Mouse (Mus musculus) stomach, embryonic 14.5 days (tissue): ENCODE measurements around the gene H2-Eb1. TPM values are rescaled to one million over a fixed set of nuclear protein-coding genes. Genes with fewer than 3 reads are reported as not detected.
A peak's percentile ranks its signal among the peaks of the same experiment; 100 is the strongest.

Experiments
- ATAC-seq: fragments of 200-750 bp; cut with Nextera tagmentation; 2 replicates; pipeline ENCODE4 v1.8.0; 2017; ENCODE audit warnings: low read depth, moderate TSS enrichment; ENCODE audit not compliant: insufficient number of reproducible peaks, insufficient read depth, low FRiP score
- H3K27ac ChIP-seq: fragments of 300-500 bp; sonication (generic); 2 replicates; pipeline ENCODE4 v1.5.1; 2014; ENCODE audit warnings: mild to moderate bottlenecking, low read length, moderate library complexity, mixed read lengths
- H3K27me3 ChIP-seq: fragments of 300-500 bp; sonication (generic); 2 replicates; pipeline ENCODE4 v1.6.1; 2014; ENCODE audit warnings: low read length, control low read depth, mixed read lengths; ENCODE audit not compliant: control insufficient read depth, insufficient read depth
- H3K36me3 ChIP-seq: fragments of 300-500 bp; sonication (generic); 2 replicates; pipeline ENCODE4 v1.6.1; 2014; ENCODE audit warnings: mild to moderate bottlenecking, control low read depth, low read length, moderate library complexity, mixed read lengths; ENCODE audit not compliant: control insufficient read depth, insufficient read depth
- H3K4me1 ChIP-seq: fragments of 300-500 bp; sonication (generic); 2 replicates; pipeline ENCODE4 v1.6.1; 2014; ENCODE audit warnings: low read length, control low read depth, mixed read lengths; ENCODE audit not compliant: control insufficient read depth, insufficient read depth
- H3K4me2 ChIP-seq: fragments of 300-500 bp; sonication (generic); replicated peaks from 2 replicates; pipeline ENCODE4 v1.6.1; 2014; ENCODE audit warnings: low read depth, low read length, control low read depth
- H3K4me3 ChIP-seq: fragments of 300-500 bp; sonication (generic); 2 replicates; pipeline ENCODE4 v1.5.1; 2014; ENCODE audit warnings: low read depth, low read length, control low read depth
- H3K9ac ChIP-seq: fragments of 300-500 bp; sonication (generic); replicated peaks from 2 replicates; pipeline ENCODE4 v1.6.1; 2014; ENCODE audit warnings: low read depth, mild to moderate bottlenecking, control low read depth, low read length, moderate library complexity, mixed read lengths
- H3K9me3 ChIP-seq: fragments of 300-500 bp; sonication (generic); 2 replicates; pipeline ENCODE4 v1.6.1; 2016; ENCODE audit warnings: low read depth, low read length, control low read depth; ENCODE audit not compliant: control insufficient read depth
- WGBS: fragments of 180-500 bp; shearing (Covaris S2); extraction: QIAGEN DNeasy Blood & Tissue Kit; methylation state at CpG from one replicate; pipeline ENCODE4 v1.1.7; 2014; 5-methylcytosine and 5-hydroxymethylcytosine counted together
- polyA plus RNA-seq: library from polyadenylated mRNA; unstranded; fragments of >200 nt; fragmentation: Nextera tagmentation; extraction: Ambion mirVana; gene quantifications from 2 replicates; pipeline ENCODE4 v1.2.1, GENCODE M21; 2014

The H2-Eb1 gene
- 2.8 and 2.9 TPM in 2 replicates for polyA plus RNA-seq

DNA sequence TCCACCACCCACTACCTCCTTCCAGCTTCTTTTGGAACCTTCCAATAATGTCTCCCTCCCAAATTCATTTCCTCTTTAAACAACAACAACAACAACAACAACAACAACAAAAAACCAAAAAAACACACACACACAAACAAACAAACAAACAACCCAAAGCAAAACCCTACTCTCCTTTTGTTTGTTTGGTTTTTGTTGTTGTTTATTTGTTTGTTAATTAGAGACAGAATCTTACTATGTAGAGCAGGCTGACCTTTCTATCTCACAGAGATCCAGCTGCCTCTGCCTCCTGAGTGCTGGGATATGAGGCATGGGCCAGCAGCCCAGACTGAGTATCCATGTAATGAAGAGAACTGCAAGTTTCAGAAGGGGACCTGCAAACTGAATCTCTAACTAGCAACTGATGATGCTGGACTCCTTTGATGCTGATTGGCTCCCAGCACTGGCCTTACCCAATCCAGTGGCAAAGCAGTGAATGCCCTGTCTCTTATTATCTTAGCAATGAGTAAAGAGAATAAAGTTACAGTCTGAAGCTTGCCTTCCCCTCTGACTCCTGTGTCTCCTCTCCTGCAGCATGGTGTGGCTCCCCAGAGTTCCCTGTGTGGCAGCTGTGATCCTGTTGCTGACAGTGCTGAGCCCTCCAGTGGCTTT lies at the start of gene H2-Eb1:
H2-Eb1 (plus strand) TSS at position 488 of the 651 bp plus-strand sequence.
- H3K27ac ChIP-seq: no peak within 1 kb of the TSS
- ATAC-seq: peak; percentile 84
- no peaks in the 10 kb centered on the region for H3K36me3 ChIP-seq
- H3K4me2 ChIP-seq: no peak within 1 kb of the TSS
- no peaks in the 10 kb centered on the region for H3K4me1 ChIP-seq
- H3K9me3 ChIP-seq: no peaks in the 10 kb centered on the region
- H3K9ac ChIP-seq: no peak within 1 kb of the TSS
- no peaks in the 10 kb centered on the region for H3K27me3 ChIP-seq
- no peak within 1 kb of the TSS for H3K4me3 ChIP-seq

DNA sequence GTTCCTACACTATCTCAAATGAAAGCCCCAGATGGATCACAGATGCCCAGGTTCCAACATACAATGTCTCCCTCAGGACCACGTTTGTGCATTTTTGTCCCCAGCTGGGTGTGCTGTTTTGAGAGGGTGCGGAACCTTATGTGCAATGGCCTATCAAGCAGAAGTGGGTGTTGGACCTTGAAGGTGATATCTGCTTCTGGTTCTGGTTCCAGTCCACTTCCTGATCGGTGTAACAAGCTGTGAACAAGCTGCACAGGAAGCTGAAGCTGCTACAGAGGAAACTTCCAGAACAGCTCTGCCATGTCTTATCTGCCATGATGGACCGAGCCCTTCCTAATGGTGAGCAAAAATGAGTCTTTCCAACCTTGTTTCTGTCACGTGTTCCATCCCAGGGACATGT lies 49.2 kb upstream of the H2-Eb1 start:
- no peak overlapping the region for H3K4me2 ChIP-seq
- no peak overlapping the region for H3K4me3 ChIP-seq
- 74% methylated on average over 5 of the region's 5 CpGs for WGBS
- no peak for ATAC-seq
- H3K9ac ChIP-seq: no peak overlapping the region
- no peaks in the 10 kb centered on the region for H3K27me3 ChIP-seq
- H3K4me1 ChIP-seq: 0 out of 2 replicates have a peak, but pooled peaks cover 3% of the 10 kb centered on the region
- H3K36me3 ChIP-seq: no peaks in the 10 kb centered on the region
- no peaks in the 10 kb centered on the region for H3K9me3 ChIP-seq
- no peak overlapping the region for H3K27ac ChIP-seq

DNA sequence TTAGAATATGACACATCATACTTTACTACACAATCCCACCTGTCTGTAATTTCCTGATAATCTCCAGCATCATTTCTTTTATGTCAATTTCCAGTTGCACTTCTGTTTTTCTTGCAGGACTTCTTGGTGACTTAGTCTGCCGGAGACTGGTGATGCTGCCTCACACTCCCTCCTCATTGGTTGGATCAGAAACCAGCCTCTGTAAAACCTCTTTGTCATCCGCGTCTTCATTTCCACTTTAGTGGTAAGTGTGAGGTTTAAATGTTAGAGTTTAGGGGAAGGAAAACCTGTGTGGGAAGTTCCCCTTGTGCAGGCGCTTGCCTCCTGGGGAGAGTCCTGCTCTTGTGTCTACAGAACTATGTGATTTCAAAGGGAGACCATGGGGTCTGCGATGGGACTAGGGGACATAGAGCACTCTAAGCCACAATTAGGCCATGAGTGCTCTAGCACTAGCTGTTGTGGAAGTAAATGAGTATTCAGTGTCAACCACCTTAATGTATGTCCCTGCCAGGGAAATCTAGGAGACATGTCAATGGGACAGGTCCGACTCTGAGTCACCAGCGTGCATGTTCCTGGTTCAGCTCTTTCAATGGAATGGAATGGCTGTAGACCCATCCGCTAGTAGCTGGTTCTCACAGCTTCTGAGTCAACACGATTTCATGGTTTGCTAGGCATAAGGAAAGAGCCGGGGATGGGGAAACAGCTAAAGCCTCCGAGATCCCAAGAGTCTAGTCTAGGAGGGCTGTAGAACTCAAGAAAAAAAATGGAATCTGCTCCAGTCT lies 47.9 kb upstream of the H2-Eb1 start, which contains the start of gene H2-Ab1:
H2-Ab1 (plus strand) TSS at position 96 of the 782 bp plus-strand sequence.
- WGBS: 67% methylated on average over 11 of the region's 11 CpGs

DNA sequence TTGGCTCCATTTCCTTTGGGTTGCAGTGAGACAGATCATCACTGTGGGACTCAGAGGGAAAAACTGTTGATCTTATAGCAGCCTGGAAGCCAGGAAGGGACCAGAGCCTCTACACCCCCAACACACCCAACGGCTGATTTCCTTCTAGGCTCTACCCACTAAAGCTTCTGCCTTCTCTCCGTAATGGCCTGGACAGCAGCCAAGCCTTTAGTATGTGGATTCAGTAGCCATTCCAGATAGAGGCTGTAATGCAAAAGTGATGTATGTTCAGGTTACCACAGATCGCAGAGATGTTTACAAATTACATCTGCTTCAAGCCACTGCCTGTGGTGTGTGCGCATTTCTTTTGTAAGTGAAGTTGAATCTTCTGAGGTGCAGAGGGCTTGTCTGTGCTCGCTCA lies 45.1 kb upstream of the H2-Eb1 start:
- H3K4me2 ChIP-seq: no peak overlapping the region
- no peak overlapping the region for H3K9ac ChIP-seq
- peaks cover 11% of the 10 kb centered on the region for H3K27me3 ChIP-seq
- no peak overlapping the region for H3K27ac ChIP-seq
- no peak for ATAC-seq
- 31% methylated on average over 5 of the region's 5 CpGs for WGBS
- no peak overlapping the region for H3K4me3 ChIP-seq
- 0 out of 2 replicates have a peak, but pooled peaks cover 10% of the 10 kb centered on the region for H3K4me1 ChIP-seq
- no peaks in the 10 kb centered on the region for H3K36me3 ChIP-seq
- H3K9me3 ChIP-seq: no peaks in the 10 kb centered on the region

More for the DNA sequence above, 47.9 kb upstream of the H2-Eb1 start, which contains the start of gene H2-Ab1:
- Histone ChIP-seq H3K9me3 (no peaks in the 10 kb centered on the region), H3K27ac (no peak within 1 kb of the TSS), H3K27me3 (no peaks in the 10 kb centered on the region; the same call in 1 of the 2 replicates), H3K4me3 (no peak within 1 kb of the TSS), H3K36me3 (no peaks in the 10 kb centered on the region), H3K9ac (no peak within 1 kb of the TSS), H3K4me1 (0 out of 2 replicates have a peak, but pooled peaks cover 3% of the 10 kb centered on the region), H3K4me2 (no peak within 1 kb of the TSS)
- no peak for ATAC-seq

DNA sequence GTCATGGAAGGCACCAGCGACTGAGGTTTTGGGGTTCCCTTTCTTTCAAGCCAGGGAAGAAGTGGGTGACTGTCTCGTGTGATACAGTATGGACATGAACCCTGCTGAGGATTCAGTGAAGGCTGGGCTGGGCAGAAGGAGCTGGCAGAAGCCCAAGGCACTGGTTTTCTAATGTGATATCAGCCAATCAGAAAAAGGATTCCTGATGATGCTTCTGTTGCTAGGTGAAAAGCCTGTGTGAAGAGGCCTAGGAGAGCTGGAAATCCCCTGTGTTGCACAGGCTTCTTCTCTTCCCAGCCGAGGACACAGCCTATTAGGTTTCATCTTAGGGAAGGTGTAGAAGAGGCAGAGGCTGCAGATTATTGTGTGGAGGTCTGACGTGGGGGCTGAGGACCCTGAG lies 44.2 kb upstream of the H2-Eb1 start:
- peak; percentile 37; the same call in 1 of the 2 replicates for ATAC-seq

DNA sequence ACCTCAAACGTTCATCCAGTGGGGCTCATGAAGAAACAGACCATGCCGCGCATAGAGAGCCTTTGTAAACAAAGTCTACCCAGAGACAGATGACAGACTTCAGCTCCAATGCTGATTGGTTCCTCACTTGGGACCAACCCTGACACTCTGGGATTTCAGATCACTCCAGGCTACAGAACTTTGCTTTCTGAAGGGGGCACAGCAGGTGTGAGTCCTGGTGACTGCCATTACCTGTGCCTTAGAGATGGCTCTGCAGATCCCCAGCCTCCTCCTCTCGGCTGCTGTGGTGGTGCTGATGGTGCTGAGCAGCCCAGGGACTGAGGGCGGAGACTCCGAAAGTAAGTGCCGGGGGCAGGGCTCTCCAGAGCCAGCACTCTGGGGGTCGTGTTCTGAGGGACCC lies 42.6 kb upstream of the H2-Eb1 start:
- H3K4me3 ChIP-seq: peak overlapping the region; percentile 37
- H3K4me2 ChIP-seq: peak overlapping the region; percentile 87
- peaks cover 12% of the 10 kb centered on the region for H3K27me3 ChIP-seq
- H3K27ac ChIP-seq: no peak overlapping the region
- no peak overlapping the region for H3K9ac ChIP-seq
- peak; percentile 83 for ATAC-seq
- no peaks in the 10 kb centered on the region for H3K9me3 ChIP-seq
- 0 out of 2 replicates have a peak, but pooled peaks cover 10% of the 10 kb centered on the region for H3K4me1 ChIP-seq
- no peaks in the 10 kb centered on the region for H3K36me3 ChIP-seq
- under 1% methylated on average over 8 of the region's 8 CpGs for WGBS

More for the DNA sequence above, 44.2 kb upstream of the H2-Eb1 start:
- H3K9me3 ChIP-seq: no peaks in the 10 kb centered on the region
- H3K4me2 ChIP-seq: no peak overlapping the region
- WGBS: 21% methylated on average over 4 of the region's 4 CpGs
- 0 out of 2 replicates have a peak, but pooled peaks cover 10% of the 10 kb centered on the region for H3K4me1 ChIP-seq
- H3K27ac ChIP-seq: no peak overlapping the region
- H3K4me3 ChIP-seq: no peak overlapping the region
- no peaks in the 10 kb centered on the region for H3K36me3 ChIP-seq
- H3K27me3 ChIP-seq: peaks cover 12% of the 10 kb centered on the region
- H3K9ac ChIP-seq: no peak overlapping the region

DNA sequence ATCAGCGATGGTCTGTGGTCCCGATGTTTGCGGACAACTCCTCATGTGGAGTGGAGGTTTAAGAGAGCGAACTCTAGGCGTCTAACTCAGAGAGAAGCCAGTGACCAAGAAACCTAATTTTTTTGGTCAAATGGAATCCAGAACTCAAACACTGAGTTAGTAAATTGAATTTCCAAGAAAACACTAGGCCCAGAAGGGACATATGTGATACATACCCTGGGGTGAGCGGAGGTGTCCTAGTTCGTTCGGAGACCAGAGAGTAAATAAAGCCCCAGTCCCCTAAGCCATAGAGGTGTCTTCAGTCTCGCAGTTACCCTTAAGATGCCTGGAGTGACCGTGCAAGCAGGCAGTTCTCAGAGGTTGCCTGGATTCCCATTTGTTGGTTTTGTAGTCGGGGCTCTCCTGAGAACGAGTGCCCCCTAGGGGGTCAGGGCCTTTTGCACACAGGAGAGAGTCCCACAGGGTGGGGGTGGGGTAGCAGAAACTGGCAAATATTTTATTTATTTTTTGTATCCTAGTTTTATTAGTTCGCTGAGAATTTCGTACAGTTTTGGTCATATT lies 41.8 kb upstream of the H2-Eb1 start:
- H3K9ac ChIP-seq: no peak overlapping the region
- no peak overlapping the region for H3K27ac ChIP-seq
- ATAC-seq: no peak
- H3K36me3 ChIP-seq: no peaks in the 10 kb centered on the region
- peaks cover 12% of the 10 kb centered on the region for H3K27me3 ChIP-seq
- peak overlapping the region; percentile 41 for H3K4me3 ChIP-seq
- H3K9me3 ChIP-seq: no peaks in the 10 kb centered on the region
- WGBS: 7% methylated on average over 14 of the region's 14 CpGs
- H3K4me1 ChIP-seq: 0 out of 2 replicates have a peak, but pooled peaks cover 10% of the 10 kb centered on the region
- H3K4me2 ChIP-seq: peak overlapping the region; percentile 87
